Mouse (Mus musculus) embryonic facial prominence, embryonic 10.5 days (tissue): ENCODE measurements around the gene Foxm1. TPM values are rescaled to one million over a fixed set of nuclear protein-coding genes. Genes with fewer than 3 reads are reported as not detected.
A peak's percentile ranks its signal among the peaks of the same experiment; 100 is the strongest.

Experiments
- DNase-seq: peaks from one replicate; pipeline ENCODE4 v3.0.0-alpha.2; 2017; ENCODE audit warnings: low spot score
- H3K27ac ChIP-seq: fragments of 300-500 bp; sonication (generic); replicated peaks from 2 replicates; pipeline ENCODE4 v1.5.1; 2016; ENCODE audit warnings: mild to moderate bottlenecking
- H3K27me3 ChIP-seq: fragments of 300-500 bp; sonication (generic); replicated peaks from 2 replicates; pipeline ENCODE4 v1.6.1; 2016; ENCODE audit warnings: low read depth, mild to moderate bottlenecking; ENCODE audit not compliant: poor library complexity, severe bottlenecking
- H3K36me3 ChIP-seq: fragments of 300-500 bp; sonication (generic); replicated peaks from 2 replicates; pipeline ENCODE4 v1.6.1; 2016; ENCODE audit warnings: mild to moderate bottlenecking, moderate library complexity
- H3K4me1 ChIP-seq: fragments of 300-500 bp; sonication (generic); 2 replicates; pipeline ENCODE4 v1.6.1; 2016
- H3K4me3 ChIP-seq: fragments of 300-500 bp; sonication (generic); 2 replicates; pipeline ENCODE4 v1.5.1; 2016; ENCODE audit warnings: mild to moderate bottlenecking, moderate library complexity
- H3K9me3 ChIP-seq: fragments of 300-500 bp; sonication (generic); 2 replicates; pipeline ENCODE4 v1.6.1; 2016; ENCODE audit warnings: mild to moderate bottlenecking
- WGBS: fragments of 180-500 bp; shearing (Covaris S2); methylation state at CpG from one replicate; pipeline ENCODE4 v1.1.7; 2016; 5-methylcytosine and 5-hydroxymethylcytosine counted together
- polyA plus RNA-seq: library from polyadenylated mRNA; unstranded; fragments of >200 nt; fragmentation: Nextera tagmentation; extraction: Ambion mirVana; gene quantifications from 2 replicates; pipeline ENCODE4 v1.2.1, GENCODE M21; 2016

Foxm1 gene
- polyA plus RNA-seq, 1 experiment from 2014 or later: 63.0 TPM

GRCm38 (mm10) chr6:128416169-128416568 is 53.4 kb downstream of the Foxm1 start:
- Histone ChIP-seq H3K4me3 (no peak overlapping the region), H3K27ac (no peak overlapping the region), H3K9me3 (no peaks in the 10 kb centered on the region), H3K4me1 (no peaks in the 10 kb centered on the region), H3K36me3 (peaks cover 74% of the 10 kb centered on the region), H3K27me3 (no peaks in the 10 kb centered on the region)
- DNase-seq: no peak
- 93% methylated on average over 5 of the region's 5 CpGs for WGBS

- peaks cover 57% of the 10 kb centered on the region for H3K36me3 ChIP-seq
- H3K27me3 ChIP-seq: no peaks in the 10 kb centered on the region
- DNase-seq: no peak
- no peak overlapping the region for H3K4me3 ChIP-seq
- no peaks in the 10 kb centered on the region for H3K9me3 ChIP-seq
- no peaks in the 10 kb centered on the region for H3K4me1 ChIP-seq
- WGBS: 91% methylated on average over 1 of the region's 1 CpGs
- no peak overlapping the region for H3K27ac ChIP-seq
Measured at GRCm38 (mm10) chr6:128418076-128418475, 55.3 kb downstream of the Foxm1 start.

GRCm38 (mm10) chr6:128421036-128421435 is 58.3 kb downstream of the Foxm1 start:
- Histone ChIP-seq H3K4me1 (peaks cover 7% of the 10 kb centered on the region; the same call in 1 of the 2 replicates), H3K36me3 (peaks cover 31% of the 10 kb centered on the region), H3K4me3 (no peak overlapping the region), H3K27ac (no peak overlapping the region), H3K9me3 (no peaks in the 10 kb centered on the region), H3K27me3 (no peaks in the 10 kb centered on the region)
- WGBS: 97% methylated on average over 2 of the region's 2 CpGs
- no peak for DNase-seq

- H3K27ac ChIP-seq: no peak overlapping the region
- H3K9me3 ChIP-seq: no peaks in the 10 kb centered on the region
- H3K4me1 ChIP-seq: peaks cover 7% of the 10 kb centered on the region; the same call in 1 of the 2 replicates
- H3K27me3 ChIP-seq: no peaks in the 10 kb centered on the region
- peaks cover 29% of the 10 kb centered on the region for H3K36me3 ChIP-seq
- H3K4me3 ChIP-seq: no peak overlapping the region
- WGBS: 88% methylated on average over 3 of the region's 3 CpGs
- DNase-seq: no peak
Measured at GRCm38 (mm10) chr6:128421480-128421879, 58.7 kb downstream of the Foxm1 start.

- Histone ChIP-seq H3K27me3 (no peaks in the 10 kb centered on the region), H3K27ac (peak overlapping the region; percentile 98), H3K36me3 (peaks cover 32% of the 10 kb centered on the region), H3K4me1 (peaks cover 7% of the 10 kb centered on the region; the same call in 1 of the 2 replicates), H3K9me3 (no peaks in the 10 kb centered on the region), H3K4me3 (peak overlapping the region; percentile 72)
- DNase-seq: no peak
- 53% methylated on average over 16 of the region's 16 CpGs for whole genome bisulfite sequencing
Measured at GRCm38 (mm10) chr6:128423496-128424268, 60.9 kb downstream of the Foxm1 start.

- DNase-seq: peak; percentile 94
- H3K36me3 ChIP-seq: peaks cover 38% of the 10 kb centered on the region
- H3K9me3 ChIP-seq: no peaks in the 10 kb centered on the region
- WGBS: under 1% methylated on average over 42 of the region's 42 CpGs
- peak within 1 kb of the TSS; percentile 98 for H3K27ac ChIP-seq
- H3K27me3 ChIP-seq: no peaks in the 10 kb centered on the region
- H3K4me1 ChIP-seq: peaks cover 7% of the 10 kb centered on the region; the same call in 1 of the 2 replicates
- H3K4me3 ChIP-seq: peak within 1 kb of the TSS; percentile 72
Measured at GRCm38 (mm10) chr6:128424269-128425019, 61.7 kb downstream of the Foxm1 start, which contains the start of gene Itfg2. TSS of gene Itfg2 (minus strand) at chr6:128424931.

- peak overlapping the region; percentile 98 for H3K27ac ChIP-seq
- no peak for DNase-seq
Measured at GRCm38 (mm10) chr6:128425046-128425445, 62.3 kb downstream of the Foxm1 start.

More at GRCm38 (mm10) chr6:128425046-128425445, 62.3 kb downstream of the Foxm1 start:
- H3K9me3 ChIP-seq: no peaks in the 10 kb centered on the region
- peaks cover 38% of the 10 kb centered on the region for H3K36me3 ChIP-seq
- H3K27me3 ChIP-seq: no peaks in the 10 kb centered on the region
- peak overlapping the region; percentile 72 for H3K4me3 ChIP-seq
- 19% methylated on average over 9 of the region's 9 CpGs for WGBS
- peaks cover 7% of the 10 kb centered on the region; the same call in 1 of the 2 replicates for H3K4me1 ChIP-seq

Other genes starting within 250 kb of the Foxm1 start
- gene Tspan9, start 219.4 kb upstream of the Foxm1 start, polyA plus RNA-seq: 69.3 and 69.7 TPM in 2 replicates
- gene Tead4, start 62.1 kb upstream of the Foxm1 start, polyA plus RNA-seq: 2.9 and 3.2 TPM in 2 replicates
- 22.2 and 23.4 TPM in 2 replicates for gene Tulp3, start 7.1 kb upstream of the Foxm1 start, polyA plus RNA-seq
- gene Rhno1, start 56 bp upstream of the Foxm1 start, polyA plus RNA-seq: 191 and 193 TPM in 2 replicates
- gene Tex52, start 12.5 kb downstream of the Foxm1 start, polyA plus RNA-seq: 0.18 and 0.55 TPM in 2 replicates
- gene Gm44596, start 12.5 kb downstream of the Foxm1 start, polyA plus RNA-seq: not detected in 2 replicates
- 2.0 and 2.2 TPM in 2 replicates for gene Nrip2, start 36.3 kb downstream of the Foxm1 start, polyA plus RNA-seq
- 39.0 and 43.7 TPM in 2 replicates for gene Itfg2, start 62.0 kb downstream of the Foxm1 start, polyA plus RNA-seq
- 813 and 858 TPM in 2 replicates for gene Fkbp4, start 75.7 kb downstream of the Foxm1 start, polyA plus RNA-seq
- gene Pzp, start 163.8 kb downstream of the Foxm1 start, polyA plus RNA-seq: not detected in 2 replicates
- gene A2ml1, start 218.6 kb downstream of the Foxm1 start, polyA plus RNA-seq: 0.20 TPM in 1 of 2 replicates, not detected in the other